Mouse (Mus musculus): Measurements from ENCODE around the gene Adk.

DNA sequence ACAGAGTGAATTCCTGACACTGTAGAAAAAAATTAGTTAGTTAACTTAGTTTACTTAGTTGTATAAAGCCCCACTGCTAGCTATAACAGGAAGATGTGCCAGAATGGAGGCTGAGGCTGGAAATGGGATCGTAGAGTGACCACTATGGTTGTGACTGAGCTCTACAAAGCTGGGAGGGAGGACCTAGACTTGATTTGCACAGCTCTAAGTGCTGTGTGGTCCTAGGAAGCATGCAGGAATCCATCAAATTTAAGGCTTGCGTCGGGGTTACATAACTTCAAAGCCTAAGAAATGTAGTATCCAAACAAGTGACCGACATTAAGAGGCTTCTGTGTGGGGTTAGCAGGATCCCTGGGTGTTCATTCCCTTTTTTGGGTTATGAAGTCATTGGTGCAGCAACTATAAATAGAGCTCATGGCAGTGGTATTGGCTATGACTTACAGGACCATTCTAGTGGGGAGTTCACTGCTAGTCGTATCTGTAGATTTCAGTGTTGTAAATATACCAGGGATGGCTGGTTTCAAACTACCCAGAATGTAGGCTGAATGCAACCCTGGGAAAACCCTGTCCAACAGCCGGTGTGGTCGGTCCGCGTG, 410.8 kb downstream of the Adk start:
- TF ChIP-seq CTCF (IDR thresholded peaks at IDR 0.05; ENCODE audit: control insufficient read depth, insufficient read depth, low read length): no peak
- TF ChIP-seq POLR2A (IDR thresholded peaks at IDR 0.05; ENCODE audit: borderline replicate concordance, control insufficient read depth, low read depth, low read length): no peak
